ENCODE assay signal across 13 mouse cellular contexts in the genomic region with DNA sequence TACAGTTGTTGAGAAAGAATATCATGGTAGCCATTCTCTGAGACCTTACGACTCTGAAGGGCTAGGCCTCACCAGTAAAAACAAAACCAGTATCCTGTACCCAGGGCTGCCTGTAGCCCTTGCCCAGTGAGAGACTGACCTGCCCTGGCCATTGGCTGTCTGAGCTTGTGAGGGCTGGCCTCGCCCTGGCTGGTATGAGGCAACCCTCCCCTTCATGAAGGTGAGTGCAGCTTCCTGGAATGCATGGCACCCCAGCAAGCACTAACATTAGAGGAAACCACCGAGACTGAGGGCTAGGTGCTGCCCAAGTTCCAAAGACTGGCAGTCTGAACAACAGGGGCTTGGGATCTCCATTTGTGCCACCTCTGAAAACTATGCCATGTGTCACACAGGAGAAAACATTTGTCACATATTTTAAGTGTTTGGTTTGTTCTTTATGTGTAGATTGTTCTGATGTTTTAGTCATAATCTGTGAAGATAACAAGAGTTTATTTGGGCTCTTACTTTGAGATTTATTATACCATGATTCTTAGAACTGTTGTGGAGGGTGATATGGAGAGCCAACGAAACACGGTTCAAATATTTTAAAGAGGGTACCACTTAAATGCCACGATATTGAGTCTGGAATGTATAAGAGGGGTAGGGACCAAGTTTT. TPM values are rescaled to one million over a fixed set of nuclear protein-coding genes. Genes with fewer than 3 reads are reported as not detected.
DNase-seq lines count a peak whose midpoint lies in the region; ATAC-seq and TF ChIP-seq lines count a peak whose summit lies in the region.
"Had no signal": no experiment of that assay in that cellular context is flagged by ENCODE, and none has a peak within 500 bp of the region (broad histone marks: within the 10 kb centered on the region; RNA-seq: fewer than 3 reads in every experiment).

No protein-coding gene starts in this region.

- H3K27ac ChIP-seq in kidney, adult 2 months (ENCODE audit: insufficient read depth, low read depth, low read length): no peak overlapping the region
- H3K27ac ChIP-seq in kidney, embryonic 15.5 days: no peak overlapping the region
- no peak overlapping the region for H3K27ac ChIP-seq in intestine, embryonic 15.5 days
- 0 out of 2 replicates have a peak overlapping the region, but pooled peaks have one; percentile 6 for H3K27ac ChIP-seq in stomach, embryonic 15.5 days
- no peak overlapping the region for H3K27ac ChIP-seq in neural tube, embryonic 15.5 days (replicated peaks)
- H3K27ac ChIP-seq: hindbrain, embryonic 13.5 days had no signal

- H3K4me2 ChIP-seq in kidney, embryonic 15.5 days: no peak overlapping the region
- H3K4me2 ChIP-seq in intestine, embryonic 15.5 days (replicated peaks): no peak overlapping the region
- H3K4me2 ChIP-seq in stomach, embryonic 15.5 days: no peak overlapping the region
- no peak overlapping the region for H3K4me2 ChIP-seq in neural tube, embryonic 15.5 days
- H3K4me2 ChIP-seq: hindbrain, embryonic 13.5 days had no signal

- no peaks in the 10 kb centered on the region for H3K27me3 ChIP-seq in kidney, adult 2 months (replicated peaks; ENCODE audit: control insufficient read depth, insufficient read depth, low read length)
- no peaks in the 10 kb centered on the region for H3K27me3 ChIP-seq in kidney, embryonic 15.5 days
- no peaks in the 10 kb centered on the region for H3K27me3 ChIP-seq in intestine, embryonic 15.5 days (replicated peaks)
- H3K27me3 ChIP-seq in stomach, embryonic 15.5 days (replicated peaks): no peaks in the 10 kb centered on the region
- H3K27me3 ChIP-seq in neural tube, embryonic 15.5 days (replicated peaks): peaks cover 4% of the 10 kb centered on the region; the same call in 1 of the 2 replicates
- H3K27me3 ChIP-seq: hindbrain, embryonic 13.5 days had no signal

- no peak for ATAC-seq in kidney, embryonic 15.5 days (replicated peaks; ENCODE audit: low FRiP score)
- ATAC-seq in intestine, embryonic 15.5 days: peak; percentile 73
- peak; percentile 45; the same call in 1 of the 2 replicates for ATAC-seq in stomach, embryonic 15.5 days (ENCODE audit: insufficient read depth, low FRiP score, low read depth)
- ATAC-seq in neural tube, embryonic 15.5 days (ENCODE audit: low FRiP score): no peak

- no peaks in the 10 kb centered on the region for H3K4me1 ChIP-seq in kidney, adult 2 months (ENCODE audit: control insufficient read depth, insufficient read depth, low read length)
- H3K4me1 ChIP-seq in kidney, embryonic 15.5 days: 0 out of 2 replicates have a peak, but pooled peaks cover 4% of the 10 kb centered on the region
- H3K4me1 ChIP-seq in intestine, embryonic 15.5 days (replicated peaks): peaks cover 3% of the 10 kb centered on the region; the same call in 1 of the 2 replicates
- no peaks in the 10 kb centered on the region; the same call in 1 of the 2 replicates for H3K4me1 ChIP-seq in lung, adult 2 months (ENCODE audit: control insufficient read depth, insufficient read depth, low read length)
- H3K4me1 ChIP-seq in stomach, embryonic 15.5 days: 0 out of 2 replicates have a peak, but pooled peaks cover 7% of the 10 kb centered on the region
- no peaks in the 10 kb centered on the region for H3K4me1 ChIP-seq in neural tube, embryonic 15.5 days
- H3K4me1 ChIP-seq: hindbrain, embryonic 13.5 days had no signal

- TF ChIP-seq CTCF in kidney, adult 2 months (conservative IDR thresholded peaks at IDR 0.05; ENCODE audit: insufficient read depth, insufficient read length, low read depth, low read length): no peak
- TF ChIP-seq CTCF in lung, adult 2 months (IDR thresholded peaks at IDR 0.05; ENCODE audit: insufficient read depth, low read length): no peak

- no peaks in the 10 kb centered on the region for H3K36me3 ChIP-seq in kidney, adult 2 months (ENCODE audit: control insufficient read depth, insufficient read depth, low read length)
- H3K36me3 ChIP-seq in kidney, embryonic 15.5 days: no peaks in the 10 kb centered on the region
- no peaks in the 10 kb centered on the region for H3K36me3 ChIP-seq in intestine, embryonic 15.5 days
- H3K36me3 ChIP-seq in stomach, embryonic 15.5 days: no peaks in the 10 kb centered on the region
- H3K36me3 ChIP-seq in neural tube, embryonic 15.5 days: no peaks in the 10 kb centered on the region
- H3K36me3 ChIP-seq: hindbrain, embryonic 13.5 days had no signal

- intact Hi-C loops in gastrocnemius, postnatal 36 days (cut with DNase I): no loop called here
- intact Hi-C loops in heart, postnatal 25 days (cut with DNase I): no loop called here

- peak; percentile 50 for DNase-seq in kidney, adult 2 months
- peak; percentile 60 for DNase-seq in lung, adult 2 months
- no peak for DNase-seq in gastrocnemius, postnatal 36 days
- DNase-seq in heart, postnatal 25 days (ENCODE audit: low spot score): no peak
- DNase-seq: cerebellum, adult 9-10 months; heart, adult 18-20 months had no signal

- 67% methylated on average over 6 of the region's 6 CpGs for WGBS in kidney, adult 2 months
- WGBS in kidney, embryonic 15.5 days: 72% methylated on average over 6 of the region's 6 CpGs
- 60% methylated on average over 6 of the region's 6 CpGs for WGBS in intestine, embryonic 15.5 days
- WGBS in lung, adult 2 months: 55% methylated on average over 6 of the region's 6 CpGs
- 63% methylated on average over 6 of the region's 6 CpGs for WGBS in stomach, embryonic 15.5 days
- WGBS in neural tube, embryonic 15.5 days: 80% methylated on average over 6 of the region's 6 CpGs

- H3K9me3 ChIP-seq in kidney, embryonic 15.5 days (replicated peaks): no peaks in the 10 kb centered on the region
- H3K9me3 ChIP-seq in intestine, embryonic 15.5 days: no peaks in the 10 kb centered on the region
- H3K9me3 ChIP-seq in stomach, embryonic 15.5 days: no peaks in the 10 kb centered on the region
- no peaks in the 10 kb centered on the region for H3K9me3 ChIP-seq in neural tube, embryonic 15.5 days (replicated peaks)
- H3K9me3 ChIP-seq: hindbrain, embryonic 13.5 days had no signal

- no peak overlapping the region for H3K4me3 ChIP-seq in kidney, adult 2 months (ENCODE audit: insufficient read depth, low read depth, low read length)
- H3K4me3 ChIP-seq in kidney, embryonic 15.5 days (replicated peaks): no peak overlapping the region
- no peak overlapping the region for H3K4me3 ChIP-seq in intestine, embryonic 15.5 days (replicated peaks)
- no peak overlapping the region for H3K4me3 ChIP-seq in lung, adult 2 months (replicated peaks; ENCODE audit: extremely low read depth, low read depth, low read length)
- H3K4me3 ChIP-seq in stomach, embryonic 15.5 days (replicated peaks): no peak overlapping the region
- H3K4me3 ChIP-seq in neural tube, embryonic 15.5 days (replicated peaks): no peak overlapping the region
- H3K4me3 ChIP-seq: erythroblast, embryonic 14.5 days; hindbrain, embryonic 13.5 days had no signal

- no peak overlapping the region for H3K9ac ChIP-seq in kidney, embryonic 15.5 days
- H3K9ac ChIP-seq in intestine, embryonic 15.5 days: no peak overlapping the region
- no peak overlapping the region for H3K9ac ChIP-seq in stomach, embryonic 15.5 days
- no peak overlapping the region for H3K9ac ChIP-seq in neural tube, embryonic 15.5 days (replicated peaks)
- H3K9ac ChIP-seq: hindbrain, embryonic 13.5 days had no signal

- no peak for TF ChIP-seq POLR2A in kidney, adult 2 months (IDR thresholded peaks at IDR 0.05; ENCODE audit: low read depth, low read length)
- TF ChIP-seq POLR2A in lung, adult 2 months (IDR thresholded peaks at IDR 0.05; ENCODE audit: borderline replicate concordance, extremely low read depth, low read depth, low read length): no peak

RNA-seq across cellular contexts. Expression of a gene that starts 5.9 kb away (rescaled TPM):
- 2.9 and 3.7 TPM in 2 replicates for polyA plus RNA-seq in kidney, adult 2 months (2012; rRNA removed)
- polyA plus RNA-seq in kidney, embryonic 15.5 days (2015; fragmentation: Nextera tagmentation; extraction: Ambion mirVana): 14.9 and 16.3 TPM in 2 replicates
- 11.1 and 11.3 TPM in 2 replicates for polyA plus RNA-seq in intestine, embryonic 15.5 days (2015; fragmentation: Nextera tagmentation; extraction: Ambion mirVana)
- polyA plus RNA-seq in lung, adult 2 months (2012; rRNA removed): 23.7 and 24.5 TPM in 2 replicates
- 13.8 and 15.6 TPM in 2 replicates for polyA plus RNA-seq in stomach, embryonic 15.5 days (2015; fragmentation: Nextera tagmentation; extraction: Ambion mirVana)
- 10 to 100 TPM; 34.2 to 40.7 TPM for total RNA-seq in gastrocnemius, postnatal 36 days (2021)
- polyA plus RNA-seq in neural tube, embryonic 15.5 days (2015; fragmentation: Nextera tagmentation; extraction: Ambion mirVana): 9.5 and 11.9 TPM in 2 replicates
- total RNA-seq in heart, postnatal 25 days (2021): 1 to 10 TPM; 5.4 to 6.5 TPM
- polyA plus RNA-seq: erythroblast, embryonic 14.5 days had no signal

RNA-seq across cellular contexts. Expression of a gene that starts 24.8 kb away (rescaled TPM):
- polyA plus RNA-seq in kidney, adult 2 months (2012; rRNA removed): 0.42 and 0.83 TPM in 2 replicates
- 17.6 and 17.8 TPM in 2 replicates for polyA plus RNA-seq in kidney, embryonic 15.5 days (2015; fragmentation: Nextera tagmentation; extraction: Ambion mirVana)
- 13.1 and 13.5 TPM in 2 replicates for polyA plus RNA-seq in intestine, embryonic 15.5 days (2015; fragmentation: Nextera tagmentation; extraction: Ambion mirVana)
- polyA plus RNA-seq in lung, adult 2 months (2012; rRNA removed): 0.54 and 1.1 TPM in 2 replicates
- 14.9 and 15.3 TPM in 2 replicates for polyA plus RNA-seq in stomach, embryonic 15.5 days (2015; fragmentation: Nextera tagmentation; extraction: Ambion mirVana)
- under 1 TPM; 0.79 to 0.91 TPM for total RNA-seq in gastrocnemius, postnatal 36 days (2021)
- polyA plus RNA-seq in neural tube, embryonic 15.5 days (2015; fragmentation: Nextera tagmentation; extraction: Ambion mirVana): 25.0 and 25.3 TPM in 2 replicates
- total RNA-seq in heart, postnatal 25 days (2021): 1 to 10 TPM; 1.6 to 2.3 TPM
- polyA plus RNA-seq: erythroblast, embryonic 14.5 days; liver, adult 2 months had no signal

RNA-seq across cellular contexts. Expression of a gene that starts 32.8 kb away (rescaled TPM):
- 0.29 and 0.30 TPM in 2 replicates for polyA plus RNA-seq in kidney, adult 2 months (2012; rRNA removed)
- 0.35 and 0.46 TPM in 2 replicates for polyA plus RNA-seq in kidney, embryonic 15.5 days (2015; fragmentation: Nextera tagmentation; extraction: Ambion mirVana)
- polyA plus RNA-seq in intestine, embryonic 15.5 days (2015; fragmentation: Nextera tagmentation; extraction: Ambion mirVana): 0.14 and 0.27 TPM in 2 replicates
- 0.38 and 0.84 TPM in 2 replicates for polyA plus RNA-seq in lung, adult 2 months (2012; rRNA removed)
- 0.33 and 0.41 TPM in 2 replicates for polyA plus RNA-seq in stomach, embryonic 15.5 days (2015; fragmentation: Nextera tagmentation; extraction: Ambion mirVana)
- total RNA-seq in gastrocnemius, postnatal 36 days (2021): under 1 TPM; 0.15 to 0.25 TPM
- 0.19 and 0.55 TPM in 2 replicates for polyA plus RNA-seq in neural tube, embryonic 15.5 days (2015; fragmentation: Nextera tagmentation; extraction: Ambion mirVana)
- under 1 TPM; 0.17 to 0.26 TPM for total RNA-seq in heart, postnatal 25 days (2021)
- total RNA-seq: liver, adult 2 months had no signal
- polyA plus RNA-seq: erythroblast, embryonic 14.5 days; liver, adult 2 months had no signal

Comparison
In these comparisons a context has a peak if more than half of its experiments do, and no peak if none do; other contexts are left out.
1. DNase-seq: peak in kidney, adult 2 months (single experiment) and lung, adult 2 months (single experiment); none in gastrocnemius, postnatal 36 days (0 of 2) and heart, postnatal 25 days (single experiment).
2. ATAC-seq: peak in intestine, embryonic 15.5 days (single experiment) and stomach, embryonic 15.5 days (single experiment); none in kidney, embryonic 15.5 days (single experiment) and neural tube, embryonic 15.5 days (single experiment).